Mouse (Mus musculus): Measurements from ENCODE around the gene a. TPM values are rescaled to one million over a fixed set of nuclear protein-coding genes. Genes with fewer than 3 reads are reported as not detected.

The a gene
- polyA plus RNA-seq, 1 experiment: not detected

DNA sequence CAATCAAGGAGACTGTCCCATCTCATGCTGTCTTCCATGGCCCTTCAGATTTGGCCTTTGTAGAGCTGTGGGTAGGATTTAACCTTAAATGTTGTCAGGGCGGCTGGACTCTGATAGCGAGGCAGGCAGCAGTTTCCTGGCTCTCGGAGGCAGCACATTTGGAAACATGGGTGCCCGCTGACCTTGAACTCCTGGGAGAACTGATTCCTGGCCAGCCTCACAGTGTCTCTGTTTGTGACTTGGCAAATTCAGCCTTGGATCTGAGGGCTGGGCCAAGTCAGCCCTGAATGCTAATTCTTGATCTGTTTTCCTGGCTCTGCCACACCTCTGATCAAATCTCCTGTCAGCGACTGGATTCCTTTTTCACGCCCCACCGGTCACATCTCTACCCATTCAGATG, 14.7 kb upstream of the a start:
- Histone ChIP-seq H3K36me3 (ENCODE audit: control insufficient read depth, insufficient read depth, low read length, poor library complexity, severe bottlenecking) (no peaks in the 10 kb centered on the region), H3K4me3 (ENCODE audit: low read depth, low read length) (no peak overlapping the region), H3K4me1 (ENCODE audit: control insufficient read depth, insufficient read depth, low read length) (no peaks in the 10 kb centered on the region), H3K9me3 (replicated peaks; ENCODE audit: control insufficient read depth, insufficient read depth, low read length, poor library complexity, severe bottlenecking) (no peaks in the 10 kb centered on the region), H3K27me3 (ENCODE audit: control insufficient read depth, insufficient read depth, low read length, poor library complexity, severe bottlenecking) (no peaks in the 10 kb centered on the region), H3K9ac (ENCODE audit: low read depth, poor library complexity, severe bottlenecking) (no peak overlapping the region), H3K27ac (ENCODE audit: insufficient read depth, low read length) (no peak overlapping the region)
- TF ChIP-seq POLR2A (IDR thresholded peaks at IDR 0.05; ENCODE audit: insufficient read depth, low read length): no peak
- no peak for TF ChIP-seq EP300 (IDR thresholded peaks at IDR 0.05; ENCODE audit: insufficient read depth, low read depth, low read length)
- TF ChIP-seq CTCF (IDR thresholded peaks at IDR 0.05; ENCODE audit: low read depth, low read length): no peak

DNA sequence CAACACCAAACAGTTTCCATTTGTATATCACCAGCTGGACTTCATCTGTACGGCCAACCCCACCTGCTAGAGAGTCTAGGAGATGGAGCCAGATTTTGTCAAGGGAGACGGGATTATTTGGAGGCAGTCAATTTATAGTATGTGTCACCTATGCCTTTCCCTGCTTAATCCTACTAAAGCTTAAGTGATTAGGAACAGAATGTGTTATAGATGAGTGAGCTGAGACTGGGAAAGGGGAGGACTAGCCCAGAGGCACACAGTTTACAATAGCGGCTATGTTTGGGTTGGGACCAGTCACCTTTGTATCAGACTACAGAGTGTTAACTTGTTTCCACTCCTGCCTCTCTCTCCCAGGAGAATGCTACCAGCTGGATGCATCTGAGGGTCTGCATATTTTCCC, 11.6 kb upstream of the a start:
- TF ChIP-seq EP300 (IDR thresholded peaks at IDR 0.05; ENCODE audit: insufficient read depth, low read depth, low read length) (no peak), POLR2A (IDR thresholded peaks at IDR 0.05; ENCODE audit: insufficient read depth, low read length) (no peak), CTCF (IDR thresholded peaks at IDR 0.05; ENCODE audit: low read depth, low read length) (no peak)

DNA sequence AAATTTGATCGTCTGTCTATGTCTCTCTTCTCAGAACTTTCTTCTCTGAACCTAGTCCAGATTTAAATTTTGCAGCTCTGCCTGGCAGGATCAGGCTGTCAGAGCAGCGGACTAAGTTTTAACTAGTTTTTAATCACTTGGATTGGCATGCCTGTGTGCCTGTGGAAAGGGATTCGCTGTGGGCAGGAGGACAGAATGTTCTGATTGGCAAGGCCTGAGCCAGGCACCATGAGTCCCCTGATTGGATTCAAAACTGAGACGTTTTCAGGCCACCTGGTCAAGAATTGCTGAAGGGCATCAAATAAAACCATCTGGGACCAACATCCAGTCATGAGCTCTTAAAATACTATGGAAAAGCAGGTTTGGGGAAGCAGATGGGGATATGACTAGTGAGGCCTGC, 8.8 kb upstream of the a start:
- Histone ChIP-seq H3K4me1 (ENCODE audit: control insufficient read depth, insufficient read depth, low read length) (peaks cover 2% of the 10 kb centered on the region), H3K27me3 (ENCODE audit: control insufficient read depth, insufficient read depth, low read length, poor library complexity, severe bottlenecking) (no peaks in the 10 kb centered on the region), H3K4me3 (ENCODE audit: low read depth, low read length) (no peak overlapping the region), H3K9me3 (replicated peaks; ENCODE audit: control insufficient read depth, insufficient read depth, low read length, poor library complexity, severe bottlenecking) (no peaks in the 10 kb centered on the region), H3K9ac (ENCODE audit: low read depth, poor library complexity, severe bottlenecking) (no peak overlapping the region), H3K27ac (ENCODE audit: insufficient read depth, low read length) (no peak overlapping the region), H3K36me3 (ENCODE audit: control insufficient read depth, insufficient read depth, low read length, poor library complexity, severe bottlenecking) (no peaks in the 10 kb centered on the region)
- no peak for TF ChIP-seq CTCF (IDR thresholded peaks at IDR 0.05; ENCODE audit: low read depth, low read length)
- TF ChIP-seq EP300 (IDR thresholded peaks at IDR 0.05; ENCODE audit: insufficient read depth, low read depth, low read length): no peak
- TF ChIP-seq POLR2A (IDR thresholded peaks at IDR 0.05; ENCODE audit: insufficient read depth, low read length): no peak

More for the DNA sequence above, 11.6 kb upstream of the a start:
- H3K4me1 ChIP-seq (ENCODE audit: control insufficient read depth, insufficient read depth, low read length): no peaks in the 10 kb centered on the region
- no peak overlapping the region for H3K27ac ChIP-seq (ENCODE audit: insufficient read depth, low read length)
- no peak overlapping the region for H3K4me3 ChIP-seq (ENCODE audit: low read depth, low read length)
- no peaks in the 10 kb centered on the region for H3K36me3 ChIP-seq (ENCODE audit: control insufficient read depth, insufficient read depth, low read length, poor library complexity, severe bottlenecking)
- no peak overlapping the region for H3K9ac ChIP-seq (ENCODE audit: low read depth, poor library complexity, severe bottlenecking)
- no peaks in the 10 kb centered on the region for H3K27me3 ChIP-seq (ENCODE audit: control insufficient read depth, insufficient read depth, low read length, poor library complexity, severe bottlenecking)
- no peaks in the 10 kb centered on the region for H3K9me3 ChIP-seq (replicated peaks; ENCODE audit: control insufficient read depth, insufficient read depth, low read length, poor library complexity, severe bottlenecking)

DNA sequence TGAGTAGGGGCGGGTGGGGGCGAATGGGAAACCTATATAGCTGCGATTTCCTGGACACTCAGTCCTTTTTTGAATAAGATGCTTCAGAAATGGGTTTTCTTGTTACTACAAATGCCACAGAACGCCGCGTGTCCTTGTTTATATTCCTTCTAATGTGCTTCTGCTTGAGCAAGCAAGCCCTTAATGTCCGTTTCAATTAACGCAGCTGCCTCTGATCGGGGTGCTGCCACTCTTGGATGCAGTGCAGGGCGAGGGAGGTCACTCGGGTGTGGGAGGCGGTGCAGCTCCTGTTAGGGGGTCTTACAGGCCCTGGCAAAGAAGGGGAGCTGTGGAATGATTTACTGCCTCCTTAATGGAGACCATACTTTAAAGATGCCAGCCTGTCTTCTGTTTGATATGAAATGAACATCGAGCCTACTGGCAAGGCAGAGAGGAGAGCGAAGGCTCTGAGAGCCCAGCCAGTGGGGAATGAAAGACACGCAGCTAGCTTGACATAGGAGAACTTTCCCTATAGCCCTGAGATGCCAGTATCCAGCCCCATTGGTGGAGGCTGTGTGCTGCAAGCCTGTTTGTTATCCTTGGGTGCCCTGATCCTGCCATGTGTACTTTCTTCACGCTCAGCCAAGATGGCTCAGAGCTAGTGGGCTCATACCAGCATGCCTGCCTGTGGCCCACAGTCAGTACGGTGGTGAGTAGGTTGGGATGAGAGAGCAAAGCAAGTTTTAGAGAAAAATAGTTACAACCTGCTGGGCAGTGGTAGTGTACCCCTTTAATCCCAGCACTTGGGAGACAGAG, 8.1 kb upstream of the a start:
- Histone ChIP-seq H3K4me3 (ENCODE audit: low read depth, low read length) (no peak overlapping the region), H3K4me1 (ENCODE audit: control insufficient read depth, insufficient read depth, low read length) (peaks cover 2% of the 10 kb centered on the region), H3K9me3 (replicated peaks; ENCODE audit: control insufficient read depth, insufficient read depth, low read length, poor library complexity, severe bottlenecking) (no peaks in the 10 kb centered on the region), H3K9ac (ENCODE audit: low read depth, poor library complexity, severe bottlenecking) (no peak overlapping the region), H3K27ac (ENCODE audit: insufficient read depth, low read length) (no peak overlapping the region), H3K36me3 (ENCODE audit: control insufficient read depth, insufficient read depth, low read length, poor library complexity, severe bottlenecking) (no peaks in the 10 kb centered on the region), H3K27me3 (ENCODE audit: control insufficient read depth, insufficient read depth, low read length, poor library complexity, severe bottlenecking) (no peaks in the 10 kb centered on the region)
- TF ChIP-seq CTCF (IDR thresholded peaks at IDR 0.05; ENCODE audit: low read depth, low read length): no peak
- TF ChIP-seq EP300 (IDR thresholded peaks at IDR 0.05; ENCODE audit: insufficient read depth, low read depth, low read length): no peak
- TF ChIP-seq POLR2A (IDR thresholded peaks at IDR 0.05; ENCODE audit: insufficient read depth, low read length): no peak

DNA sequence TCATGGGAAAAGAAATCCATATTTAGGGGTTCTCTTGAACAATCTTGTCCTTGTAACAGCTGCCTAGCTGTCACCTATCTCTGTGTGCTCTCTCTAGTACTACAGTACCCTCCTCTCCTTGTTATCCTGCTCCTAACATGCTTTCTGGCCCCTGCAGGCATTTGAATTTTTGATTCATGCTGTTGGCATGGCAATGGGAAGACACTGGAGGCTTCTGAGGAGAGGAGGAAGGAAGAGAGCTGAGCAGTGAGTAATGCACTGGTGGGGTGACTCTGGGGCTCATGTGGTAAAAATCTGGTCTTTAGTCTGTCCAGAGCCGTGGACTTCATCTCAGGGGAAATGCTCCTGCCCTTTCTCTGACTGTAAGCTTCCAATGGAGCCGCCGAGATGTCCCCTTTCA, 5.9 kb upstream of the a start:
- no peak overlapping the region for H3K27ac ChIP-seq (ENCODE audit: insufficient read depth, low read length)

DNA sequence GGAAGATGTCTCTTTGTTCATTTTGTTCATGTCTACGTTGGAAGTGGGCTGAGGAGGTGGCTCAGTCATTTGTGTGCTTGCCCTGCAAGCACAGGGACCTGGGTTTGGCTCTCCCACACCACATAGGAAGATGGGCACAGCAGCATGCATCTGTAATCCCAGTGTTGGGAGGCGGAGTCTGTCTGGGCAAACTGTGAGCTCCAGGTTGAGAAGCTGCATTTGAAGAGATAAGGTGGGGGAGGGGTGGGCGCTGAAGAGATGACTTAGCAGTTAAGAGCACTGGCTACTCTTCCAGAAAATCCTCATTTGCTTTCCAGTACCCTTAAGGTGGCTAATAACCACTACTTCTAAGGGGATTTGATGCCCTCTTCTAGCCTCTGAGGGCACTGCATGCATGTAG, 5.0 kb upstream of the a start:
- TF ChIP-seq CTCF (IDR thresholded peaks at IDR 0.05; ENCODE audit: low read depth, low read length): no peak
- Histone ChIP-seq H3K27me3 (ENCODE audit: control insufficient read depth, insufficient read depth, low read length, poor library complexity, severe bottlenecking) (no peaks in the 10 kb centered on the region), H3K9me3 (replicated peaks; ENCODE audit: control insufficient read depth, insufficient read depth, low read length, poor library complexity, severe bottlenecking) (no peaks in the 10 kb centered on the region), H3K27ac (ENCODE audit: insufficient read depth, low read length) (no peak overlapping the region), H3K9ac (ENCODE audit: low read depth, poor library complexity, severe bottlenecking) (no peak overlapping the region), H3K4me1 (ENCODE audit: control insufficient read depth, insufficient read depth, low read length) (peaks cover 2% of the 10 kb centered on the region), H3K36me3 (ENCODE audit: control insufficient read depth, insufficient read depth, low read length, poor library complexity, severe bottlenecking) (no peaks in the 10 kb centered on the region), H3K4me3 (ENCODE audit: low read depth, low read length) (no peak overlapping the region)

More for the DNA sequence above, 5.9 kb upstream of the a start:
- Histone ChIP-seq H3K36me3 (ENCODE audit: control insufficient read depth, insufficient read depth, low read length, poor library complexity, severe bottlenecking) (no peaks in the 10 kb centered on the region), H3K27me3 (ENCODE audit: control insufficient read depth, insufficient read depth, low read length, poor library complexity, severe bottlenecking) (no peaks in the 10 kb centered on the region), H3K9me3 (replicated peaks; ENCODE audit: control insufficient read depth, insufficient read depth, low read length, poor library complexity, severe bottlenecking) (no peaks in the 10 kb centered on the region), H3K4me3 (ENCODE audit: low read depth, low read length) (no peak overlapping the region), H3K9ac (ENCODE audit: low read depth, poor library complexity, severe bottlenecking) (no peak overlapping the region), H3K4me1 (ENCODE audit: control insufficient read depth, insufficient read depth, low read length) (peaks cover 2% of the 10 kb centered on the region)
- TF ChIP-seq CTCF (IDR thresholded peaks at IDR 0.05; ENCODE audit: low read depth, low read length): no peak
- TF ChIP-seq POLR2A (IDR thresholded peaks at IDR 0.05; ENCODE audit: insufficient read depth, low read length): no peak
- TF ChIP-seq EP300 (IDR thresholded peaks at IDR 0.05; ENCODE audit: insufficient read depth, low read depth, low read length): no peak

Measured in ES-Bruce4 (cell line).